8 mouse cellular contexts compared by ENCODE assay signal in genomic region chr2:119995391-119996281, GRCm38 (mm10). TPM values are rescaled to one million over a fixed set of nuclear protein-coding genes. Genes with fewer than 3 reads are reported as not detected.
DNase-seq lines count a peak whose midpoint lies in the region; ATAC-seq and TF ChIP-seq lines count a peak whose summit lies in the region.

No protein-coding gene starts in this region.

- H3K36me3 ChIP-seq in embryonic facial prominence, embryonic 10.5 days (replicated peaks) = peaks cover 9% of the 10 kb centered on the region; the same call in 1 of the 2 replicates
- H3K36me3 ChIP-seq in limb, embryonic 12.5 days = peaks cover 14% of the 10 kb centered on the region
- H3K36me3 ChIP-seq in stomach, postnatal 0 days (ENCODE audit: control insufficient read depth, insufficient read depth, low read length) = 0 out of 2 replicates have a peak, but pooled peaks cover 3% of the 10 kb centered on the region

- H3K27me3 ChIP-seq in embryonic facial prominence, embryonic 10.5 days (replicated peaks; ENCODE audit: low read depth, poor library complexity, severe bottlenecking) = no peaks in the 10 kb centered on the region
- no peaks in the 10 kb centered on the region for H3K27me3 ChIP-seq in limb, embryonic 12.5 days
- no peaks in the 10 kb centered on the region for H3K27me3 ChIP-seq in stomach, postnatal 0 days (ENCODE audit: control insufficient read depth, insufficient read depth, low read length)

- H3K4me2 ChIP-seq in limb, embryonic 12.5 days = peak overlapping the region; percentile 26; the same call in 1 of the 2 replicates
- no peak overlapping the region for H3K4me2 ChIP-seq in stomach, postnatal 0 days (replicated peaks; ENCODE audit: low read depth)

- H3K9ac ChIP-seq in limb, embryonic 12.5 days (replicated peaks) = peak overlapping the region; percentile 27; the same call in 1 of the 2 replicates
- H3K9ac ChIP-seq in stomach, postnatal 0 days (ENCODE audit: low read length) = no peak overlapping the region

- WGBS in embryonic facial prominence, embryonic 10.5 days = 57% methylated on average over 9 of the region's 9 CpGs
- WGBS in limb, embryonic 12.5 days = 23% methylated on average over 9 of the region's 9 CpGs
- WGBS in stomach, postnatal 0 days = 25% methylated on average over 9 of the region's 9 CpGs

- peak overlapping the region; percentile 79 for H3K27ac ChIP-seq in embryonic facial prominence, embryonic 10.5 days (replicated peaks)
- H3K27ac ChIP-seq in limb, embryonic 12.5 days = peak overlapping the region; percentile 92
- peak overlapping the region; percentile 81 for H3K27ac ChIP-seq in stomach, postnatal 0 days (replicated peaks)

- H3K4me1 ChIP-seq in embryonic facial prominence, embryonic 10.5 days = peaks cover 31% of the 10 kb centered on the region
- peaks cover 24% of the 10 kb centered on the region for H3K4me1 ChIP-seq in limb, embryonic 12.5 days (replicated peaks)
- H3K4me1 ChIP-seq in stomach, postnatal 0 days (replicated peaks; ENCODE audit: control insufficient read depth, insufficient read depth) = peaks cover 3% of the 10 kb centered on the region

- H3K9me3 ChIP-seq in embryonic facial prominence, embryonic 10.5 days = no peaks in the 10 kb centered on the region
- H3K9me3 ChIP-seq in limb, embryonic 12.5 days = no peaks in the 10 kb centered on the region
- no peaks in the 10 kb centered on the region for H3K9me3 ChIP-seq in stomach, postnatal 0 days (ENCODE audit: control insufficient read depth, low read length)

- DNase-seq in embryo, embryonic 11 days = peak; percentile 47
- DNase-seq in embryo, embryonic 9.5 days (ENCODE audit: extremely low spot score) = no peak
- DNase-seq in embryonic facial prominence, embryonic 10.5 days (ENCODE audit: low spot score) = peak; percentile 50
- DNase-seq in heart, postnatal 10 days = peak; percentile 55 to 56
- DNase-seq in stomach, postnatal 0 days (ENCODE audit: low spot score) = no peak
- no peak for DNase-seq in testis, postnatal 14 days (ENCODE audit: low spot score)
- no peak for DNase-seq in gastrocnemius, adult 18-20 months (ENCODE audit: low spot score)

- no peak for TF ChIP-seq CTCF in stomach, postnatal 0 days (IDR thresholded peaks at IDR 0.05; ENCODE audit: low read depth)

- ATAC-seq in limb, embryonic 12.5 days (ENCODE audit: insufficient number of reproducible peaks, insufficient read depth, low FRiP score, low TSS enrichment, low read depth) = peak; percentile 60
- ATAC-seq in stomach, postnatal 0 days (ENCODE audit: low FRiP score, low TSS enrichment) = no peak

- intact Hi-C loops in heart, postnatal 10 days (cut with DNase I) = loop anchor here (2.0 kb wide), 1 partner anchor 23 kb away; the partner anchor contains the start of gene Mapkbp1

- no peak overlapping the region for H3K4me3 ChIP-seq in embryonic facial prominence, embryonic 10.5 days
- no peak overlapping the region for H3K4me3 ChIP-seq in limb, embryonic 12.5 days (replicated peaks)
- H3K4me3 ChIP-seq in stomach, postnatal 0 days (ENCODE audit: low read depth, low read length) = no peak overlapping the region

- TF ChIP-seq EP300 in stomach, postnatal 0 days (optimal IDR thresholded peaks at IDR 0.05) = no peak

RNA-seq across cellular contexts. Expression of gene Mapkbp1, which starts 23.1 kb away (rescaled TPM):
- polyA plus RNA-seq in embryonic facial prominence, embryonic 10.5 days (2016; fragmentation: Nextera tagmentation; extraction: Ambion mirVana) = 3.5 and 4.0 TPM in 2 replicates
- 10 to 100 TPM; 11.8 to 12.7 TPM for total RNA-seq in heart, postnatal 10 days (2021)
- 3.4 and 4.9 TPM in 2 replicates for polyA plus RNA-seq in limb, embryonic 12.5 days (2016; fragmentation: Nextera tagmentation; extraction: Ambion mirVana)
- 1.1 and 1.3 TPM in 2 replicates for polyA plus RNA-seq in stomach, postnatal 0 days (2015; fragmentation: Nextera tagmentation; extraction: Ambion mirVana)
- 1 to 10 TPM; 6.0 to 6.2 TPM for total RNA-seq in gastrocnemius, adult 18-20 months (2021)

RNA-seq across cellular contexts. Expression of gene Jmjd7, which starts 31.6 kb away (rescaled TPM):
- polyA plus RNA-seq in embryonic facial prominence, embryonic 10.5 days (2016; fragmentation: Nextera tagmentation; extraction: Ambion mirVana) = 20.4 and 20.6 TPM in 2 replicates
- total RNA-seq in heart, postnatal 10 days (2021) = 10 to 100 TPM; 10.8 to 11.4 TPM
- 21.1 and 24.3 TPM in 2 replicates for polyA plus RNA-seq in limb, embryonic 12.5 days (2016; fragmentation: Nextera tagmentation; extraction: Ambion mirVana)
- polyA plus RNA-seq in stomach, postnatal 0 days (2015; fragmentation: Nextera tagmentation; extraction: Ambion mirVana) = 11.3 and 12.7 TPM in 2 replicates
- 1 to 10 TPM; 2.4 to 3.0 TPM for total RNA-seq in gastrocnemius, adult 18-20 months (2021)

RNA-seq across cellular contexts. Expression of gene Gm28042, which starts 31.7 kb away (rescaled TPM):
- polyA plus RNA-seq in embryonic facial prominence, embryonic 10.5 days (2016; fragmentation: Nextera tagmentation; extraction: Ambion mirVana) = 5.6 and 6.2 TPM in 2 replicates
- total RNA-seq in heart, postnatal 10 days (2021) = under 1 TPM; 0.74 to 0.93 TPM
- 4.6 and 5.0 TPM in 2 replicates for polyA plus RNA-seq in limb, embryonic 12.5 days (2016; fragmentation: Nextera tagmentation; extraction: Ambion mirVana)
- 4.3 and 5.6 TPM in 2 replicates for polyA plus RNA-seq in stomach, postnatal 0 days (2015; fragmentation: Nextera tagmentation; extraction: Ambion mirVana)
- total RNA-seq in gastrocnemius, adult 18-20 months (2021) = under 1 TPM; 0.41 to 0.52 TPM

RNA-seq across cellular contexts. Expression of gene Pla2g4b, which starts 37.6 kb away (rescaled TPM):
- 1.8 and 2.8 TPM in 2 replicates for polyA plus RNA-seq in embryonic facial prominence, embryonic 10.5 days (2016; fragmentation: Nextera tagmentation; extraction: Ambion mirVana)
- 1 to 10 TPM; 1.7 to 1.8 TPM for total RNA-seq in heart, postnatal 10 days (2021)
- polyA plus RNA-seq in limb, embryonic 12.5 days (2016; fragmentation: Nextera tagmentation; extraction: Ambion mirVana) = 3.7 and 3.8 TPM in 2 replicates
- 8.0 and 8.7 TPM in 2 replicates for polyA plus RNA-seq in stomach, postnatal 0 days (2015; fragmentation: Nextera tagmentation; extraction: Ambion mirVana)
- 1 to 10 TPM in 1 of 2 experiments, under 1 TPM in 1; 0.45 to 1.2 TPM for total RNA-seq in gastrocnemius, adult 18-20 months (2021)

Comparison
In these comparisons a context has a peak if more than half of its experiments do, and no peak if none do; other contexts are left out.
1. DNase-seq: peak in embryo, embryonic 11 days (single experiment), embryonic facial prominence, embryonic 10.5 days (single experiment) and heart, postnatal 10 days (2 of 2); none in embryo, embryonic 9.5 days (single experiment), stomach, postnatal 0 days (single experiment), testis, postnatal 14 days (single experiment) and gastrocnemius, adult 18-20 months (single experiment).
2. Peak in every context shown above with its lines, with median percentiles within 50 percentile points of each other: H3K27ac ChIP-seq.